Mouse (Mus musculus) ES-Bruce4 (cell line): ENCODE results near the gene Kmt2c.

ENCODE experiments used
- CTCF ChIP-seq: IDR thresholded peaks from one replicate; pipeline ENCODE4 v1.8.1; 2011; ENCODE audit warnings: low read depth, low read length
- EP300 ChIP-seq: IDR thresholded peaks from 2 replicates; pipeline ENCODE4 v1.6.1; 2011; ENCODE audit warnings: low read depth, low read length; ENCODE audit not compliant: insufficient read depth

DNA sequence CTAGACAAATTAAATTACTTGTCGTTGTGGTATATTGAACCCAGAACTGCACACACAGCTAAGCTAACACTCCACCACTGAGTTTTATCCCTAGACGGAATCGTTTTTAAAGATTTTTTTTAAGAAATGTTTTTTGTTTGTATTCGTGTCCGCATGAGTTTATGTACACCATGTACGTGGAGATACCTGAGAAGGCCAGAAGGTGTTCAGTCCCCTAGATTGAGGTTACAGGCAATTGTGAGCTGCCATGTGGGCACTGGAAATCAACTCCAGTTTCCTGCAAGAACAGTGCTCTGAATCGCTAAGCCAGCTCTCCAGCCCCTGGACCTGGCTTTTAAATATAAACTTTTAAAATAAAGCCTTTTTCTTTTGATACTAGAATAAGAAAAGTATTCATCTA, 2.1 kb upstream of the Kmt2c start:
- TF ChIP-seq CTCF (no peak), EP300 (no peak)
